ENCODE assay signal across 13 mouse cellular contexts in the genomic region with DNA sequence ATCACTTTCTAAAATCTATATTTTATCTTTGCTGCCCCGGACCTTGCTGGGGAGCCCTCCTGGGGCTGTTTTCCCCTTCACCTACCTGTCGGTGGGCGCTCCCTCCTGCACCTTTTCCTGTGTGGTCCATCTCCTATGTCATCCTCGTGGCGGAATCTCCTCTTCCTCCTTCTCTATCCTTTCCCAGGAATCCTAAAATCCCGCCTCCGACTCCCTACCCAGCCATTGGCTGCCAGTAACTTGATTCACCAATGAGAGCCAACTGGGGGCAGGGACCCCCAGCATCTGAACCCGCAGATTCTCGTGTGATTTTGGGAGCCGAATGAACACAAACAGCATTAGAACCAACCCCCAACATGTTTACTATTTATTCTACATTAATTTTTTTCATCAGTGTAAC.
"Had no signal": no experiment of that assay in that cellular context is flagged by ENCODE, and none has a peak within 500 bp of the region (broad histone marks: within the 10 kb centered on the region; RNA-seq: fewer than 3 reads in every experiment).

No protein-coding gene starts in this region.

- H3K9me3 ChIP-seq: limb, embryonic 15.5 days; liver, embryonic 13.5 days; lung, embryonic 15.5 days; midbrain, embryonic 13.5 days had no signal

- H3K4me2 ChIP-seq: limb, embryonic 15.5 days; liver, embryonic 13.5 days; lung, embryonic 15.5 days; midbrain, embryonic 13.5 days had no signal

- H3K27me3 ChIP-seq: limb, embryonic 15.5 days; liver, embryonic 13.5 days; lung, embryonic 15.5 days; midbrain, embryonic 13.5 days had no signal

- ATAC-seq: liver, postnatal 0 days; midbrain, embryonic 13.5 days had no signal

- H3K27ac ChIP-seq: kidney, postnatal 0 days; limb, embryonic 15.5 days; liver, embryonic 13.5 days; lung, embryonic 15.5 days; midbrain, embryonic 13.5 days had no signal

- H3K4me3 ChIP-seq: limb, embryonic 15.5 days; liver, embryonic 13.5 days; lung, embryonic 15.5 days; midbrain, embryonic 13.5 days had no signal

- H3K9ac ChIP-seq: limb, embryonic 15.5 days; liver, embryonic 13.5 days; liver, postnatal 0 days; lung, embryonic 15.5 days; midbrain, embryonic 13.5 days had no signal

- DNase-seq: kidney, adult 9 months; kidney, postnatal 36 days; layer of hippocampus, adult 9-11 months; layer of hippocampus, postnatal 36 days; liver, embryonic 13.5 days; liver, postnatal 0 days; right cerebral cortex, postnatal 14 days; thymus, adult 2 months; thymus, postnatal 25 days had no signal

- H3K4me1 ChIP-seq: limb, embryonic 15.5 days; liver, embryonic 13.5 days; lung, embryonic 15.5 days; midbrain, embryonic 13.5 days had no signal
